Mouse (Mus musculus) heart, embryonic 12.5 days (tissue): Measurements from ENCODE around the gene Kansl1. TPM values are rescaled to one million over a fixed set of nuclear protein-coding genes. Genes with fewer than 3 reads are reported as not detected.

Experiments used
- ATAC-seq: fragments of 200-750 bp; cut with Nextera tagmentation; 2 replicates; pipeline ENCODE4 v1.8.0; 2017; ENCODE audit warnings: moderate TSS enrichment, moderate library complexity; ENCODE audit not compliant: insufficient number of reproducible peaks, low FRiP score
- H3K27ac ChIP-seq: fragments of 300-500 bp; sonication (generic); 2 replicates; pipeline ENCODE4 v1.5.1; 2016; ENCODE audit warnings: mild to moderate bottlenecking, moderate library complexity; ENCODE audit not compliant: poor library complexity, severe bottlenecking
- H3K27me3 ChIP-seq: fragments of 300-500 bp; sonication (generic); replicated peaks from 2 replicates; pipeline ENCODE4 v1.6.1; 2016; ENCODE audit warnings: mild to moderate bottlenecking, moderate library complexity
- H3K36me3 ChIP-seq: fragments of 300-500 bp; sonication (generic); 2 replicates; pipeline ENCODE4 v1.6.1; 2016; ENCODE audit warnings: mild to moderate bottlenecking, moderate library complexity
- H3K4me1 ChIP-seq: fragments of 300-500 bp; sonication (generic); replicated peaks from 2 replicates; pipeline ENCODE4 v1.6.1; 2016; ENCODE audit warnings: mild to moderate bottlenecking
- H3K4me2 ChIP-seq: fragments of 300-500 bp; sonication (generic); 2 replicates; pipeline ENCODE4 v1.6.1; 2016; ENCODE audit warnings: mild to moderate bottlenecking, moderate library complexity
- H3K4me3 ChIP-seq: fragments of 300-500 bp; sonication (generic); 2 replicates; pipeline ENCODE4 v1.5.1; 2016; ENCODE audit warnings: mild to moderate bottlenecking
- H3K9ac ChIP-seq: fragments of 300-500 bp; sonication (generic); 2 replicates; pipeline ENCODE4 v1.6.1; 2016; ENCODE audit warnings: mild to moderate bottlenecking, moderate library complexity
- H3K9me3 ChIP-seq: fragments of 300-500 bp; sonication (generic); replicated peaks from 2 replicates; pipeline ENCODE4 v1.6.1; 2016; ENCODE audit warnings: mild to moderate bottlenecking, moderate library complexity
- WGBS: fragments of 180-500 bp; shearing (Covaris S2); methylation state at CpG from one replicate; pipeline ENCODE4 v1.1.7; 2016; 5-methylcytosine and 5-hydroxymethylcytosine counted together
- polyA plus RNA-seq: library from polyadenylated mRNA; unstranded; fragments of >200 nt; fragmentation: Nextera tagmentation; extraction: Ambion mirVana; gene quantifications from 2 replicates; pipeline ENCODE4 v1.2.1, GENCODE M21; 2016

The Kansl1 gene
- polyA plus RNA-seq, 1 experiment from 2014 or later, result 18.1 TPM

- no peak for ATAC-seq
- Histone ChIP-seq H3K4me3 (no peak overlapping the region), H3K27ac (no peak overlapping the region), H3K4me2 (no peak overlapping the region), H3K27me3 (no peaks in the 10 kb centered on the region), H3K4me1 (peaks cover 14% of the 10 kb centered on the region), H3K9ac (no peak overlapping the region), H3K9me3 (no peaks in the 10 kb centered on the region), H3K36me3 (no peaks in the 10 kb centered on the region)
- 39% methylated on average over 2 of the region's 2 CpGs for WGBS
Observed at GRCm38 (mm10) chr11:104439703-104440102, 29.0 kb downstream of the Kansl1 start.

DNA sequence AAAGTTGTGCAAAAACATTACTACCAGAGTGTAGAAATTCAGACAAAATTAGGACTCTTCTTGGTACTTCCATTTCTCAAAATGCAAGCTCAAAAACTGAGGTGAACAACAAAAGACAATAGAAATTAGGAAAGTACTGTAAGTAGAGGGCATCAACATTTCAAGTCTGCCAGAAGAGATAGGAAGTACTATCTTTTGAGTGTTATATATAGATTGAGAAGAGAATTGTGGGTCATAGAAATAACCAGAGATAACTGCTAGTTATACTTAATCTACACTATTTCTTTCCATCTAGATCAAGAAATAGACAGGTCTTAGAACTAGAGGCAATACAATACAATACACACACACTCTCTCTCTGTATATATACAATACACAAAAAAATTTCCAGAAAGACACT lies 30.2 kb downstream of the Kansl1 start:
- H3K9ac ChIP-seq, result no peak overlapping the region
- ATAC-seq, result no peak
- no peak overlapping the region for H3K27ac ChIP-seq
- H3K27me3 ChIP-seq, result no peaks in the 10 kb centered on the region
- no peak overlapping the region for H3K4me2 ChIP-seq
- H3K9me3 ChIP-seq, result no peaks in the 10 kb centered on the region
- no peaks in the 10 kb centered on the region for H3K36me3 ChIP-seq
- H3K4me3 ChIP-seq, result no peak overlapping the region
- peaks cover 19% of the 10 kb centered on the region for H3K4me1 ChIP-seq

GRCm38 (mm10) chr11:104436394-104436954 lies 32.2 kb downstream of the Kansl1 start:
- no peak overlapping the region for H3K27ac ChIP-seq
- no peak overlapping the region for H3K9ac ChIP-seq
- H3K27me3 ChIP-seq, result no peaks in the 10 kb centered on the region
- H3K4me3 ChIP-seq, result no peak overlapping the region
- peaks cover 22% of the 10 kb centered on the region for H3K4me1 ChIP-seq
- H3K36me3 ChIP-seq, result no peaks in the 10 kb centered on the region
- no peak overlapping the region for H3K4me2 ChIP-seq
- no peaks in the 10 kb centered on the region for H3K9me3 ChIP-seq
- WGBS, result 55% methylated on average over 2 of the region's 2 CpGs
- no peak for ATAC-seq

GRCm38 (mm10) chr11:104435753-104436152 lies 32.9 kb downstream of the Kansl1 start:
- H3K4me3 ChIP-seq, result no peak overlapping the region
- H3K4me1 ChIP-seq, result peaks cover 22% of the 10 kb centered on the region
- no peak overlapping the region for H3K9ac ChIP-seq
- H3K9me3 ChIP-seq, result no peaks in the 10 kb centered on the region
- H3K27me3 ChIP-seq, result no peaks in the 10 kb centered on the region
- H3K27ac ChIP-seq, result no peak overlapping the region
- no peak for ATAC-seq
- H3K4me2 ChIP-seq, result no peak overlapping the region
- H3K36me3 ChIP-seq, result no peaks in the 10 kb centered on the region

GRCm38 (mm10) chr11:104435141-104435540 lies 33.5 kb downstream of the Kansl1 start:
- ATAC-seq, result no peak
- Histone ChIP-seq H3K9ac (no peak overlapping the region), H3K27ac (no peak overlapping the region), H3K4me3 (no peak overlapping the region), H3K36me3 (no peaks in the 10 kb centered on the region), H3K4me2 (no peak overlapping the region), H3K27me3 (no peaks in the 10 kb centered on the region), H3K4me1 (peaks cover 22% of the 10 kb centered on the region), H3K9me3 (no peaks in the 10 kb centered on the region)
- WGBS, result 29% methylated on average over 1 of the region's 1 CpGs

- H3K4me1 ChIP-seq, result peaks cover 25% of the 10 kb centered on the region
- H3K36me3 ChIP-seq, result no peaks in the 10 kb centered on the region
- no peak overlapping the region for H3K9ac ChIP-seq
- ATAC-seq, result no peak
- no peak overlapping the region for H3K4me2 ChIP-seq
- no peak overlapping the region for H3K4me3 ChIP-seq
- no peaks in the 10 kb centered on the region for H3K9me3 ChIP-seq
- H3K27ac ChIP-seq, result no peak overlapping the region
- no peaks in the 10 kb centered on the region for H3K27me3 ChIP-seq
Observed at GRCm38 (mm10) chr11:104432251-104432650, 36.4 kb downstream of the Kansl1 start.

DNA sequence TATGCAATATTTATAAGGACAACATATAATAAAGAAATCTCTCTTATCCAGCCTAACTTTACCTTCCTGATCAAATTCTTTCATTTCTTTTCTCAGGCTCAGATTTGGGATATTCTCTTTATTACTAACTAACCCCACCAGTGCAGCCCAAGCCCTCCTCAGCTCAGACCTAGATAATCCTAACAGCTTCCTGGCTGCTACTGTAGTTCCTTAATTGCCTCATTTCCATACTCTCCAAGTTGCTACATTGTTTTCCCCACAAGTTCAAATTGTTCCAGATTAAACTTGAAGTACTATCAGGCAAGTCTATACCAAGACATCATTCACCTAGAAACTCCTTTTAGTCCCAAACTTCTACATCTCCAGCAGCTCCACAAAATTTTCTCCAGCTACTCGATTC lies 36.9 kb downstream of the Kansl1 start:
- peaks cover 24% of the 10 kb centered on the region for H3K4me1 ChIP-seq
- H3K27me3 ChIP-seq, result no peaks in the 10 kb centered on the region
- H3K9ac ChIP-seq, result no peak overlapping the region
- H3K4me2 ChIP-seq, result no peak overlapping the region
- H3K27ac ChIP-seq, result no peak overlapping the region
- no peak overlapping the region for H3K4me3 ChIP-seq
- no peaks in the 10 kb centered on the region for H3K36me3 ChIP-seq
- no peaks in the 10 kb centered on the region for H3K9me3 ChIP-seq
- 70% methylated on average over 1 of the region's 1 CpGs for WGBS
- no peak for ATAC-seq

DNA sequence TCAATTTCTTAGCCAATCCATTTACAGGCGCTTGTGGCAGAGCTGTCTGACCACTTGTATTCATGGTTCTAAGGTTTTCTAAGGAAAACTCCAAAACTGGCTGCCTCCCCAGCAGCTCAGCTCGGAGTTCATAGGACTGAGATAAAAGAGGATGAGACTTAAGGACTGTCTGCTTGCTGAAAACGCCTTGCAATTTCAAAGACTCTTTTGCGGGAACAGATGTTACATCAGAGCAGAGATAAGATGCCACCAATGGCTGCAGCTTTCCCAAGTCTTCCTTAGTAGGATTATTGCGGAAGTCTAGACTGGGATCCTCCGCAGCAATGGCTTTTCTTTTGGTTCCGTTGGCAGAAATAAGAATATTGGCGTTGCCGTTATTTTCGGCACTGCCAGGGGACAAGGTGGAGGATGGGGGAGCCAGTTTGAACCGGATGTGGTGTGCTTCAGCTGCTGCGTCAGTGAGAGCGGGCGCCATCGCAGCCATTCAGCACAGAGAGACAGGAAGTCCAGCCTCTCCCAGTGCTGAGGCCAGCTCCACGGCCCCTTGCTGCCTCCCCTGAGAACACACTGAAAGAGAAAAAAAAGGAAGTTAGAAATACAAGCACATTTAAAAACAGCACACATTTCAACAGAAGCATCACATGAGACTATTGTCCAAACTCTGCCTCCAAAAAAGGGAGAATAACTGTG lies 43.8 kb downstream of the Kansl1 start:
- H3K9ac ChIP-seq, result no peak overlapping the region
- H3K4me3 ChIP-seq, result no peak overlapping the region
- no peak for ATAC-seq
- H3K27me3 ChIP-seq, result no peaks in the 10 kb centered on the region
- H3K36me3 ChIP-seq, result peaks cover 19% of the 10 kb centered on the region
- H3K9me3 ChIP-seq, result no peaks in the 10 kb centered on the region
- H3K4me1 ChIP-seq, result peaks cover 14% of the 10 kb centered on the region
- WGBS, result 82% methylated on average over 16 of the region's 16 CpGs
- no peak overlapping the region for H3K27ac ChIP-seq
- no peak overlapping the region for H3K4me2 ChIP-seq

GRCm38 (mm10) chr11:104412254-104412653 lies 56.4 kb downstream of the Kansl1 start:
- Histone ChIP-seq H3K9me3 (no peaks in the 10 kb centered on the region), H3K9ac (no peak overlapping the region), H3K27me3 (no peaks in the 10 kb centered on the region), H3K27ac (no peak overlapping the region), H3K4me3 (no peak overlapping the region), H3K4me2 (no peak overlapping the region), H3K4me1 (no peaks in the 10 kb centered on the region), H3K36me3 (peaks cover 29% of the 10 kb centered on the region)
- ATAC-seq, result no peak

DNA sequence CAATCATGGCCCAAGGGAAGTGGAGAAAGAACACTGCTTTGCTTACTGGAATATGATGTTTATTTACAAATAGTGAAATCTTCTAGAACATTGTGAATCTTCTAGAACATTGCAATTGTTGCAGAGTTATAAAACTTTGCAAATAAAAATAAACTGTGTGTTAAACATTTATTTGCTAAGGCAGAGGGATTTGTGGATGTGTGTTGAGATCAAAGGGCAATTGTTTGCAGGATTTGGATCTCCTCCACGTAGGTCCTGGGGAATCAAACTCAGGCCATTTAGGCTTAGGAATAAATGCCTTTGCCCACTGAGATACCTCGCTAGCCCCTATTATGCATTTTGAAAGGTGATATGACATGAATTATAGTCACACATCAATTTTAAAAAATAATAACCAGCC lies 61.3 kb downstream of the Kansl1 start:
- H3K27me3 ChIP-seq, result no peaks in the 10 kb centered on the region
- 82% methylated on average over 2 of the region's 2 CpGs for WGBS
- H3K4me3 ChIP-seq, result no peak overlapping the region
- peaks cover 32% of the 10 kb centered on the region for H3K36me3 ChIP-seq
- no peak overlapping the region for H3K4me2 ChIP-seq
- no peak overlapping the region for H3K27ac ChIP-seq
- no peak overlapping the region for H3K9ac ChIP-seq
- H3K4me1 ChIP-seq, result no peaks in the 10 kb centered on the region
- no peaks in the 10 kb centered on the region for H3K9me3 ChIP-seq
- no peak for ATAC-seq

DNA sequence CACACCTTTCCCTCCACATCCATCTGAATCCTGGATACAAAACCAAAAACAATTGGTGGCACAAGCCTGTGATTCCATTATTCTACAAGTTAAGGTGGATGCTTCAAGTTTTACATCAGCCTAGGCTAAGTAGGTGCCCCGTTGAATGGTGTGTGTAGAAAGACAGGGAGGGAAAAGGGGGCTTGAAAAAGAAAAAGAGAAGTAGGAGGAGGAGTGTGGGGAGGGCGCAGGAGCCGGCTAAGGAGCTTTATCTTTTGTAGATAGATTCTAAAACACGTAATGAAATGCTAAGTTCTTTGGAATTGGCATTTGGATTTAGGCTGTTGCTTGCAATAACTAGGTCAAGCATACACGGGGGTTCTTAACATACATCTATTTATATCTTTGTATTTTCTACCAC lies 67.7 kb downstream of the Kansl1 start:
- H3K9ac ChIP-seq, result no peak overlapping the region
- no peak overlapping the region for H3K4me3 ChIP-seq
- ATAC-seq, result no peak
- H3K9me3 ChIP-seq, result no peaks in the 10 kb centered on the region
- peaks cover 17% of the 10 kb centered on the region for H3K36me3 ChIP-seq
- no peak overlapping the region for H3K27ac ChIP-seq
- peaks cover 15% of the 10 kb centered on the region for H3K4me1 ChIP-seq
- H3K27me3 ChIP-seq, result no peaks in the 10 kb centered on the region
- H3K4me2 ChIP-seq, result no peak overlapping the region
- WGBS, result 53% methylated on average over 5 of the region's 5 CpGs
